Comparison of ENCODE assay signal across 8 mouse cellular contexts in genomic region chr17:24894061-24894994, GRCm38 (mm10). TPM values are rescaled to one million over a fixed set of nuclear protein-coding genes. Genes with fewer than 3 reads are reported as not detected.
DNase-seq lines count a peak whose midpoint lies in the region; ATAC-seq and TF ChIP-seq lines count a peak whose summit lies in the region.

No protein-coding gene starts in this region.

- H3K9ac ChIP-seq in embryonic facial prominence, embryonic 13.5 days: peak overlapping the region; percentile 96
- H3K9ac ChIP-seq in neural tube, embryonic 13.5 days: peak overlapping the region; percentile 95

- peaks cover 12% of the 10 kb centered on the region for H3K79me3 ChIP-seq in C2C12 (ENCODE audit: low read depth)

- peak; percentile 88 for DNase-seq in heart, adult 11 months
- DNase-seq in heart, postnatal 14 days: no peak
- no peak for DNase-seq in limb, embryonic 10.5 days (ENCODE audit: low spot score)
- DNase-seq in layer of hippocampus, adult 18-20 months (ENCODE audit: low spot score in 2 of 2): no peak
- DNase-seq in urinary bladder, postnatal 25 days (ENCODE audit: low spot score): no peak

- no peak for ATAC-seq in embryonic facial prominence, embryonic 13.5 days (ENCODE audit: insufficient number of reproducible peaks, insufficient read depth, low FRiP score, low TSS enrichment, low read depth)
- peak; percentile 17; the same call in 1 of the 2 replicates for ATAC-seq in neural tube, embryonic 13.5 days (ENCODE audit: low read depth)

- H3ac ChIP-seq in C2C12 (ENCODE audit: control insufficient read depth, insufficient read length, low read depth): peak overlapping the region; percentile 94

- peaks cover 46% of the 10 kb centered on the region for H3K79me2 ChIP-seq in C2C12 (ENCODE audit: control insufficient read depth, insufficient read depth)

- peak; percentile 3 for TF ChIP-seq CTCF in C2C12 (IDR thresholded peaks at IDR 0.05; ENCODE audit: control insufficient read depth, insufficient read depth, insufficient read length)

- H3K4me3 ChIP-seq in C2C12 (ENCODE audit: insufficient read depth, poor library complexity, severe bottlenecking): peak overlapping the region; percentile 89
- peak overlapping the region; percentile 89 for H3K4me3 ChIP-seq in embryonic facial prominence, embryonic 13.5 days
- H3K4me3 ChIP-seq in limb, embryonic 10.5 days: peak overlapping the region; percentile 86
- H3K4me3 ChIP-seq in neural tube, embryonic 13.5 days: peak overlapping the region; percentile 85

- no peaks in the 10 kb centered on the region for H3K9me3 ChIP-seq in embryonic facial prominence, embryonic 13.5 days
- no peaks in the 10 kb centered on the region for H3K9me3 ChIP-seq in limb, embryonic 10.5 days (replicated peaks)
- no peaks in the 10 kb centered on the region for H3K9me3 ChIP-seq in neural tube, embryonic 13.5 days

- no peaks in the 10 kb centered on the region for H3K27me3 ChIP-seq in C2C12 (ENCODE audit: control insufficient read depth, insufficient read depth, insufficient read length)
- no peaks in the 10 kb centered on the region for H3K27me3 ChIP-seq in embryonic facial prominence, embryonic 13.5 days
- no peaks in the 10 kb centered on the region for H3K27me3 ChIP-seq in limb, embryonic 10.5 days (ENCODE audit: low read depth, poor library complexity, severe bottlenecking)
- no peaks in the 10 kb centered on the region for H3K27me3 ChIP-seq in neural tube, embryonic 13.5 days

- H3K36me3 ChIP-seq in C2C12 (ENCODE audit: control insufficient read depth, insufficient read depth): peaks cover 45% of the 10 kb centered on the region
- H3K36me3 ChIP-seq in embryonic facial prominence, embryonic 13.5 days: peaks cover 64% of the 10 kb centered on the region
- H3K36me3 ChIP-seq in limb, embryonic 10.5 days: peaks cover 74% of the 10 kb centered on the region
- H3K36me3 ChIP-seq in neural tube, embryonic 13.5 days: peaks cover 67% of the 10 kb centered on the region

- peak overlapping the region; percentile 98 for H3K4me2 ChIP-seq in embryonic facial prominence, embryonic 13.5 days
- peak overlapping the region; percentile 100 for H3K4me2 ChIP-seq in neural tube, embryonic 13.5 days

- WGBS in embryonic facial prominence, embryonic 13.5 days: 10% methylated on average over 31 of the region's 31 CpGs
- 11% methylated on average over 31 of the region's 31 CpGs for whole genome bisulfite sequencing in limb, embryonic 10.5 days
- 12% methylated on average over 31 of the region's 31 CpGs for WGBS in neural tube, embryonic 13.5 days

- H3K4me1 ChIP-seq in embryonic facial prominence, embryonic 13.5 days: peaks cover 40% of the 10 kb centered on the region
- H3K4me1 ChIP-seq in limb, embryonic 10.5 days: peaks cover 38% of the 10 kb centered on the region
- H3K4me1 ChIP-seq in neural tube, embryonic 13.5 days (replicated peaks): peaks cover 52% of the 10 kb centered on the region

- H3K27ac ChIP-seq in embryonic facial prominence, embryonic 13.5 days: peak overlapping the region; percentile 86
- H3K27ac ChIP-seq in limb, embryonic 10.5 days: peak overlapping the region; percentile 87
- H3K27ac ChIP-seq in neural tube, embryonic 13.5 days (replicated peaks): peak overlapping the region; percentile 88

- intact Hi-C loops in heart, postnatal 14 days (cut with DNase I): no loop called here

TF ChIP-seq in C2C12, 6 proteins besides CTCF, POLR2A, EP300 and RAD21:
- TF ChIP-seq MYOD1 (IDR thresholded peaks at IDR 0.05; ENCODE audit: control insufficient read depth, insufficient read length, low read depth) (no peak), MAX (IDR thresholded peaks at IDR 0.05) (no peak), FOSL1 (IDR thresholded peaks at IDR 0.05; ENCODE audit: insufficient read depth, low read length, poor library complexity, severe bottlenecking) (no peak), CEBPB (IDR thresholded peaks at IDR 0.05; ENCODE audit: low read depth) (no peak), MYOG (IDR thresholded peaks at IDR 0.05; ENCODE audit: control insufficient read depth, extremely low read depth, insufficient read length) (no peak), USF1 (IDR thresholded peaks at IDR 0.05; ENCODE audit: low read depth) (no peak)

RNA-seq across cellular contexts. Expression of gene Eme2, which starts 0.6 kb away (rescaled TPM):
- 10 to 100 TPM; 17.5 to 17.9 TPM for total RNA-seq in heart, postnatal 14 days (2021)
- polyA plus RNA-seq in C2C12 (2012; fragmentation: generic; extraction: Trizol): 11.2 TPM
- polyA plus RNA-seq in embryonic facial prominence, embryonic 13.5 days (2015; fragmentation: Nextera tagmentation; extraction: Ambion mirVana): 31.9 and 34.4 TPM in 2 replicates
- 22.1 and 30.6 TPM in 2 replicates for polyA plus RNA-seq in limb, embryonic 10.5 days (2016; fragmentation: Nextera tagmentation; extraction: Ambion mirVana)
- 32.7 and 36.3 TPM in 2 replicates for polyA plus RNA-seq in neural tube, embryonic 13.5 days (2015; fragmentation: Nextera tagmentation; extraction: Ambion mirVana)
- total RNA-seq in layer of hippocampus, adult 18-20 months (2021): 10 to 100 TPM; 52.0 to 53.1 TPM

RNA-seq across cellular contexts. Expression of gene Mrps34, which starts 0.6 kb away (rescaled TPM):
- 100 to 1,000 TPM; 108 to 115 TPM for total RNA-seq in heart, postnatal 14 days (2021)
- 107 TPM for polyA plus RNA-seq in C2C12 (2012; fragmentation: generic; extraction: Trizol)
- polyA plus RNA-seq in embryonic facial prominence, embryonic 13.5 days (2015; fragmentation: Nextera tagmentation; extraction: Ambion mirVana): 86.1 and 93.0 TPM in 2 replicates
- 104 and 105 TPM in 2 replicates for polyA plus RNA-seq in limb, embryonic 10.5 days (2016; fragmentation: Nextera tagmentation; extraction: Ambion mirVana)
- polyA plus RNA-seq in neural tube, embryonic 13.5 days (2015; fragmentation: Nextera tagmentation; extraction: Ambion mirVana): 71.1 and 85.7 TPM in 2 replicates
- total RNA-seq in layer of hippocampus, adult 18-20 months (2021): 10 to 100 TPM; 75.4 to 78.6 TPM

RNA-seq across cellular contexts. Expression of gene Nme3, which starts 2.0 kb away (rescaled TPM):
- 10 to 100 TPM; 41.5 to 43.7 TPM for total RNA-seq in heart, postnatal 14 days (2021)
- 19.8 TPM for polyA plus RNA-seq in C2C12 (2012; fragmentation: generic; extraction: Trizol)
- polyA plus RNA-seq in embryonic facial prominence, embryonic 13.5 days (2015; fragmentation: Nextera tagmentation; extraction: Ambion mirVana): 48.9 and 58.2 TPM in 2 replicates
- polyA plus RNA-seq in limb, embryonic 10.5 days (2016; fragmentation: Nextera tagmentation; extraction: Ambion mirVana): 43.6 and 47.0 TPM in 2 replicates
- 86.0 and 89.0 TPM in 2 replicates for polyA plus RNA-seq in neural tube, embryonic 13.5 days (2015; fragmentation: Nextera tagmentation; extraction: Ambion mirVana)
- 10 to 100 TPM; 60.7 to 61.2 TPM for total RNA-seq in layer of hippocampus, adult 18-20 months (2021)

RNA-seq across cellular contexts. Expression of gene Spsb3, which starts 7.9 kb away (rescaled TPM):
- total RNA-seq in heart, postnatal 14 days (2021): 10 to 100 TPM; 32.4 to 39.3 TPM
- polyA plus RNA-seq in C2C12 (2012; fragmentation: generic; extraction: Trizol): 37.0 TPM
- polyA plus RNA-seq in embryonic facial prominence, embryonic 13.5 days (2015; fragmentation: Nextera tagmentation; extraction: Ambion mirVana): 39.3 and 43.2 TPM in 2 replicates
- 48.0 and 50.8 TPM in 2 replicates for polyA plus RNA-seq in limb, embryonic 10.5 days (2016; fragmentation: Nextera tagmentation; extraction: Ambion mirVana)
- 64.6 and 74.2 TPM in 2 replicates for polyA plus RNA-seq in neural tube, embryonic 13.5 days (2015; fragmentation: Nextera tagmentation; extraction: Ambion mirVana)
- 10 to 100 TPM; 47.5 to 48.3 TPM for total RNA-seq in layer of hippocampus, adult 18-20 months (2021)

RNA-seq across cellular contexts. Expression of gene Nubp2, which starts 8.2 kb away (rescaled TPM):
- 10 to 100 TPM; 19.9 to 21.8 TPM for total RNA-seq in heart, postnatal 14 days (2021)
- polyA plus RNA-seq in C2C12 (2012; fragmentation: generic; extraction: Trizol): 66.5 TPM
- polyA plus RNA-seq in embryonic facial prominence, embryonic 13.5 days (2015; fragmentation: Nextera tagmentation; extraction: Ambion mirVana): 46.3 and 51.5 TPM in 2 replicates
- 72.7 and 79.7 TPM in 2 replicates for polyA plus RNA-seq in limb, embryonic 10.5 days (2016; fragmentation: Nextera tagmentation; extraction: Ambion mirVana)
- 63.5 and 76.1 TPM in 2 replicates for polyA plus RNA-seq in neural tube, embryonic 13.5 days (2015; fragmentation: Nextera tagmentation; extraction: Ambion mirVana)
- total RNA-seq in layer of hippocampus, adult 18-20 months (2021): 10 to 100 TPM; 32.3 to 33.5 TPM
